Mouse (Mus musculus) ES-E14 (cell line): ENCODE measurements at regions not wholly inside any gene's neighbourhood (a gene's known extent, or its start where the extent isn't known, plus 50 kb on each side); places are given as distances from the start of the nearest gene placed in this dataset.

Experiments used
- DNase-seq: peaks from one replicate; pipeline ENCODE4 v3.0.0-alpha.2; 2013; ENCODE audit warnings: low read depth, low spot score
- H3K27ac ChIP-seq: 2 replicates; pipeline ENCODE4 v1.5.1; 2012; ENCODE audit warnings: low read depth, mild to moderate bottlenecking, low read length, moderate library complexity, mixed read lengths; ENCODE audit not compliant: poor library complexity, insufficient read depth, severe bottlenecking
- H3K36me3 ChIP-seq: 2 replicates; pipeline ENCODE4 v1.6.1; 2012; ENCODE audit warnings: mild to moderate bottlenecking, low read length, moderate library complexity, mixed read lengths; ENCODE audit not compliant: control insufficient read depth, poor library complexity, insufficient read depth, severe bottlenecking
- H3K4me1 ChIP-seq, 2 experiments: fragments of 150-350 bp in 1 of 2; sonication (generic) in 1 of 2; 2 replicates each; pipeline ENCODE4 v1.6.1; 2012; ENCODE audit warnings: low read length in 2 of 2, mild to moderate bottlenecking in 1 of 2, mixed read lengths in 1 of 2; ENCODE audit not compliant: control insufficient read depth in 2 of 2, insufficient read depth in 2 of 2, poor library complexity in 1 of 2
- H3K4me3 ChIP-seq, 2 experiments: fragments of 150-350 bp in 1 of 2; sonication (generic) in 1 of 2; 2 replicates each; pipeline ENCODE4 v1.5.1; 2012; ENCODE audit warnings: low read length in 2 of 2, low read depth in 1 of 2, mild to moderate bottlenecking in 1 of 2, mixed read lengths in 1 of 2; ENCODE audit not compliant: insufficient read depth in 1 of 2, poor library complexity in 1 of 2, severe bottlenecking in 1 of 2
- H3K9ac ChIP-seq: 2 replicates; pipeline ENCODE4 v1.6.1; 2012; ENCODE audit warnings: low read depth, mild to moderate bottlenecking, low read length, mixed read lengths; ENCODE audit not compliant: poor library complexity, insufficient read depth, severe bottlenecking
- H3K9me3 ChIP-seq: fragments of 150-350 bp; sonication (generic); 2 replicates; pipeline ENCODE4 v1.6.1; 2012; ENCODE audit warnings: low read depth, mild to moderate bottlenecking, low read length; ENCODE audit not compliant: control insufficient read depth, insufficient read depth
- CHD2 ChIP-seq: IDR thresholded peaks from 2 replicates; pipeline ENCODE4 v1.6.1; 2014; ENCODE audit warnings: mild to moderate bottlenecking, low read depth, low read length, inconsistent platforms
- HCFC1 ChIP-seq: IDR thresholded peaks from 2 replicates; pipeline ENCODE4 v1.6.1; 2012; ENCODE audit warnings: low read length, inconsistent platforms, borderline replicate concordance; ENCODE audit not compliant: insufficient read depth
- MAFK ChIP-seq: IDR thresholded peaks from 2 replicates; pipeline ENCODE4 v1.6.1; 2014; ENCODE audit warnings: mild to moderate bottlenecking, low read depth, low read length, inconsistent platforms; ENCODE audit not compliant: insufficient read depth
- ZC3H11A ChIP-seq: IDR thresholded peaks from 2 replicates; pipeline ENCODE4 v1.6.1; 2012; ENCODE audit warnings: low read depth, mild to moderate bottlenecking, inconsistent platforms, low read length, borderline replicate concordance
- ZNF384 ChIP-seq: IDR thresholded peaks from 2 replicates; pipeline ENCODE4 v1.6.1; 2012; ENCODE audit warnings: low read depth, low read length, inconsistent platforms
- in situ Hi-C, 2 experiments: fragments of 600-800 bp; cut with MboI; formaldehyde crosslinking; loops; one replicate each; pipeline ENCODE4 v1.15.1; 2025; ENCODE audit warnings: low sequenced_read_pairs in 2 of 2, inconsistent platforms in 1 of 2; ENCODE audit not compliant: unreplicated experiment in 2 of 2

DNA sequence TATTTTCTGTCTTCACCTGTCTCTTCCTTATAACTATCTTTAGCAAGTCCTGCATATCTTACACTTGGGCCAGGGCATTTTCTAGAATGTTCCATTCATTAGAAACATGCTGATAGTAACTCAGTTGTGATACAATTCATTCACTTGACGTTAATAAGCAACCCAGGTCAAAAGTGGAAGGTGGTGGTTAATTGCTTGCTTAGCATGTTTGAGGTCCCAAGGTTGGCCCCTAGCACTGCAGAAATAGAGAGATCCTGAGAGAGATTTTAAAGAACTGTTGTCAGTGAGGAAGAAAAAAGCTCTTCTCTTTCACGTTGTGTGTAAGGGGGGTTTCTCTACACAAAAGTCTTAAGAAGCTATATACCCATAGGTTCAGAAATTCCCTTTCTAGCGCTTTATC, 178.7 kb downstream of the Cd83 start:
- no peak overlapping the region for H3K9ac ChIP-seq
- TF ChIP-seq CHD2 (no peak), ZC3H11A (no peak), HCFC1 (no peak), ZNF384 (no peak), MAFK (no peak)
- H3K27ac ChIP-seq, result no peak overlapping the region
- H3K9me3 ChIP-seq, result no peaks in the 10 kb centered on the region
- no peaks in the 10 kb centered on the region for H3K36me3 ChIP-seq
- H3K4me3 ChIP-seq, result no peak overlapping the region
- in situ Hi-C loops, result no loop called here
- DNase-seq, result no peak
- H3K4me1 ChIP-seq, result no peaks in the 10 kb centered on the region

GRCm38 (mm10) chr13:43965256-43965905, 180.8 kb downstream of the Cd83 start:
- DNase-seq, result no peak
- Histone ChIP-seq H3K27ac (no peak overlapping the region), H3K9me3 (no peaks in the 10 kb centered on the region), H3K4me3 (no peak overlapping the region), H3K4me1 (no peaks in the 10 kb centered on the region), H3K9ac (no peak overlapping the region), H3K36me3 (no peaks in the 10 kb centered on the region)
- TF ChIP-seq ZC3H11A (no peak), CHD2 (no peak), HCFC1 (no peak), MAFK (no peak), ZNF384 (no peak)
- in situ Hi-C loops, result no loop called here

GRCm38 (mm10) chr13:43967516-43967915, 182.9 kb downstream of the Cd83 start:
- Histone ChIP-seq H3K27ac (no peak overlapping the region), H3K9ac (no peak overlapping the region), H3K9me3 (no peaks in the 10 kb centered on the region), H3K4me1 (peaks cover 0 to 4% of the 10 kb centered on the region in 2 experiments; a peak in 1 of 4 replicates), H3K4me3 (no peak overlapping the region), H3K36me3 (no peaks in the 10 kb centered on the region)
- in situ Hi-C loops, result no loop called here
- no peak for DNase-seq
- no peak for TF ChIP-seq ZNF384
- no peak for TF ChIP-seq ZC3H11A
- no peak for TF ChIP-seq MAFK
- TF ChIP-seq CHD2, result no peak
- no peak for TF ChIP-seq HCFC1

DNA sequence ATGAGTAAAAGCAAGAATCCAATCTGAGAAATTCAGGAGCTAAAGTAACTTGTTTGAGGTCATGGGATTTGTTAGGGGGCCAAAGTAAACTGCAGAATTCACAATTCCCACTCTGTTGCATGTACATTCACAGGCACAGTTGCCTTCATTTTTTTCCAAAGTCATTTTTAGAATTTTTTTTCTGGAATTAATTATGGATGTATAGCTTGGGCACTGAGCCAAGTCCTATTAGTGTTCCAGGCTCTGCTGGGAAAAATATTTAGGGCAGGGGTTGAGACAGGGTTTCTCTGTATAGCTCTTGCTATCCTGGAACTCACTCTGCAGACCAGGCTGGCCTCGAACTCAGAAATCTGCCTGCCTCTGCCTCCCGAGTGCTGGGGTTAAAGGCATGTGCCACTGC, 188.3 kb downstream of the Cd83 start:
- no peak for DNase-seq

GRCm38 (mm10) chr13:43975281-43975680, 190.7 kb downstream of the Cd83 start:
- H3K36me3 ChIP-seq, result no peaks in the 10 kb centered on the region
- H3K4me1 ChIP-seq, result peaks cover 0 to 4% of the 10 kb centered on the region in 2 experiments; a peak in 1 of 4 replicates
- no peak for DNase-seq
- no peaks in the 10 kb centered on the region for H3K9me3 ChIP-seq
- H3K9ac ChIP-seq, result no peak overlapping the region
- no peak overlapping the region for H3K4me3 ChIP-seq
- in situ Hi-C loops, result no loop called here
- H3K27ac ChIP-seq, result no peak overlapping the region
- TF ChIP-seq CHD2, result no peak
- no peak for TF ChIP-seq ZNF384
- no peak for TF ChIP-seq ZC3H11A
- TF ChIP-seq HCFC1, result no peak
- TF ChIP-seq MAFK, result no peak

More for the DNA sequence above, 188.3 kb downstream of the Cd83 start:
- in situ Hi-C loops, result no loop called here
- Histone ChIP-seq H3K9me3 (no peaks in the 10 kb centered on the region), H3K27ac (no peak overlapping the region), H3K36me3 (no peaks in the 10 kb centered on the region), H3K9ac (no peak overlapping the region), H3K4me1 (peaks cover 0 to 4% of the 10 kb centered on the region in 2 experiments; a peak in 1 of 4 replicates), H3K4me3 (no peak overlapping the region)
- TF ChIP-seq CHD2 (no peak), ZC3H11A (no peak), HCFC1 (no peak), MAFK (no peak), ZNF384 (no peak)
